Mouse (Mus musculus): Measurements from ENCODE around the gene Tekt3. TPM values are rescaled to one million over a fixed set of nuclear protein-coding genes. Genes with fewer than 3 reads are reported as not detected.
A peak's percentile ranks its signal among the peaks of the same experiment; 100 is the strongest.

Tekt3 gene
- polyA plus RNA-seq, 1 experiment = not detected

GRCm38 (mm10) chr11:63040002-63040661 lies 21.3 kb upstream of the Tekt3 start:
- H3K36me3 ChIP-seq (ENCODE audit: control insufficient read depth, insufficient read depth, low read length) = no peaks in the 10 kb centered on the region
- H3K4me1 ChIP-seq (ENCODE audit: control insufficient read depth, insufficient read depth, insufficient read length) = no peaks in the 10 kb centered on the region
- no peak overlapping the region for H3K4me3 ChIP-seq (ENCODE audit: extremely low read depth, insufficient read depth, insufficient read length)
- H3K27ac ChIP-seq (ENCODE audit: insufficient read depth, low read length) = no peak overlapping the region
- no peaks in the 10 kb centered on the region for H3K27me3 ChIP-seq (ENCODE audit: control insufficient read depth, insufficient read depth, low read length)
- TF ChIP-seq CTCF (IDR thresholded peaks at IDR 0.05; ENCODE audit: extremely low read depth, insufficient read depth, insufficient read length, insufficient replicate concordance) (no peak), POLR2A (IDR thresholded peaks at IDR 0.05; ENCODE audit: low read depth, low read length) (no peak)
- 85% methylated on average over 12 of the region's 12 CpGs for WGBS
- DNase-seq (ENCODE audit: low read depth in 1 of 2, low spot score in 2 of 2) = no peak

GRCm38 (mm10) chr11:63045771-63046170 lies 15.7 kb upstream of the Tekt3 start:
- no peak overlapping the region for H3K27ac ChIP-seq (ENCODE audit: insufficient read depth, low read length)
- no peak overlapping the region for H3K4me3 ChIP-seq (ENCODE audit: extremely low read depth, insufficient read depth, insufficient read length)
- no peaks in the 10 kb centered on the region for H3K36me3 ChIP-seq (ENCODE audit: control insufficient read depth, insufficient read depth, low read length)
- no peaks in the 10 kb centered on the region for H3K4me1 ChIP-seq (ENCODE audit: control insufficient read depth, insufficient read depth, insufficient read length)
- no peaks in the 10 kb centered on the region for H3K27me3 ChIP-seq (ENCODE audit: control insufficient read depth, insufficient read depth, low read length)
- WGBS = 80% methylated on average over 3 of the region's 3 CpGs
- no peak for TF ChIP-seq CTCF (IDR thresholded peaks at IDR 0.05; ENCODE audit: extremely low read depth, insufficient read depth, insufficient read length, insufficient replicate concordance)
- TF ChIP-seq POLR2A (IDR thresholded peaks at IDR 0.05; ENCODE audit: low read depth, low read length) = no peak
- DNase-seq (ENCODE audit: low read depth in 1 of 2, low spot score in 2 of 2) = no peak

DNA sequence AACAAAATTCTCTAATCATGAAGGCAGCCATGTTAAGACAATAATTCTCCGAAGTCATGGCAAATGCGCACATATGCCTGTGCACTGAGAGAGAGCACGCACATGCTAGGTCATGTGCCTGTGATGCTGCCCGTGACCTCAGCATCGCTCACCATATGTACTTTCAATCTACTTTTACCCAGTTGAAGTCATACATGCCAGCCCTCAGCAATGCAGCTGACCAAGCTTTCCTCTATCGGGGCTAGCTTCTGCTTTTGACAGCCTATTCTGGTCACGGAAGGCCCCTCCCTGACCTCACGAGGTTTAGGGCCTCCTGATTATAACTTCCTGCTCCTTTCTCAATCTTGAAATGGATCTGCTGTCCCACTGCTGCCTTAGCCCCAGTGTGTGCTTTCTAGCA lies 15.1 kb upstream of the Tekt3 start:
- Histone ChIP-seq H3K27me3 (ENCODE audit: control insufficient read depth, insufficient read depth, low read length) (no peaks in the 10 kb centered on the region), H3K4me3 (ENCODE audit: extremely low read depth, insufficient read depth, insufficient read length) (no peak overlapping the region), H3K27ac (ENCODE audit: insufficient read depth, low read length) (no peak overlapping the region), H3K4me1 (ENCODE audit: control insufficient read depth, insufficient read depth, insufficient read length) (no peaks in the 10 kb centered on the region), H3K36me3 (ENCODE audit: control insufficient read depth, insufficient read depth, low read length) (no peaks in the 10 kb centered on the region)
- DNase-seq (ENCODE audit: low read depth in 1 of 2, low spot score in 2 of 2) = peak; percentile 33 to 37
- no peak for TF ChIP-seq POLR2A (IDR thresholded peaks at IDR 0.05; ENCODE audit: low read depth, low read length)
- TF ChIP-seq CTCF (IDR thresholded peaks at IDR 0.05; ENCODE audit: extremely low read depth, insufficient read depth, insufficient read length, insufficient replicate concordance) = no peak
- WGBS = 32% methylated on average over 8 of the region's 8 CpGs

DNA sequence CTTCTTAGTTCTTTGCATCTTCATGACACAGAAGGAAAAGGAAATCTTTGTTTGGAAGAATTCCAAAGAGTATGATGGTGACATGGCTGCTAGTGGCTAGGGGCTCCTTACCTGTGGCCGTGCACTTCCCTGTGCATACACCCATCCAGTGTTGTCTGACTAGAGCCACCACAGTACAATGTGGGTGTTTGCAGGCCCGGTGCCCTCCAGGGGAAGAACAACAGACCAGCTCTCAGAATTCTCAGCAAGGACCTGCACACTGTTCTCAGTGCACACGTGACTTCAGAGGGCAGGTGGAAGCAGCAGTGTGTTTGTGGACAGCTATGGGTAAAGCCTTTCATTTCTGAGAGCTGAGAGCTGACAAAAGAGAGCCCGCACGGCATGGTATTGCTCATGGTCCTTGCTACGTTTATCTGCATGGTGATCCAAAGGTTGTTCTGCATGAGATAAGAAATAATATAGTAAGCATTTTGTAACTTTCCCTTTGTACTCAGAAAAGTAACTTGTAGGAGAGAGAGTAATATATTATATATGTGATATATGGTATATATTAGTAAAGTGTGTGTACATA lies 11.0 kb upstream of the Tekt3 start:
- H3K4me1 ChIP-seq (ENCODE audit: control insufficient read depth, insufficient read depth, insufficient read length) = no peaks in the 10 kb centered on the region
- no peak overlapping the region for H3K4me3 ChIP-seq (ENCODE audit: extremely low read depth, insufficient read depth, insufficient read length)
- H3K27me3 ChIP-seq (ENCODE audit: control insufficient read depth, insufficient read depth, low read length) = no peaks in the 10 kb centered on the region
- TF ChIP-seq POLR2A (IDR thresholded peaks at IDR 0.05; ENCODE audit: low read depth, low read length) (no peak), CTCF (IDR thresholded peaks at IDR 0.05; ENCODE audit: extremely low read depth, insufficient read depth, insufficient read length, insufficient replicate concordance) (no peak)
- no peaks in the 10 kb centered on the region for H3K36me3 ChIP-seq (ENCODE audit: control insufficient read depth, insufficient read depth, low read length)
- 89% methylated on average over 6 of the region's 6 CpGs for WGBS
- H3K27ac ChIP-seq (ENCODE audit: insufficient read depth, low read length) = no peak overlapping the region
- no peak for DNase-seq (ENCODE audit: low read depth in 1 of 2, low spot score in 2 of 2)

- Histone ChIP-seq H3K4me1 (ENCODE audit: control insufficient read depth, insufficient read depth, insufficient read length) (no peaks in the 10 kb centered on the region), H3K36me3 (ENCODE audit: control insufficient read depth, insufficient read depth, low read length) (no peaks in the 10 kb centered on the region), H3K27ac (ENCODE audit: insufficient read depth, low read length) (no peak overlapping the region), H3K4me3 (ENCODE audit: extremely low read depth, insufficient read depth, insufficient read length) (no peak overlapping the region), H3K27me3 (ENCODE audit: control insufficient read depth, insufficient read depth, low read length) (no peaks in the 10 kb centered on the region)
- peak in 1 of 2 experiments; percentile 27 for DNase-seq (ENCODE audit: low read depth in 1 of 2, low spot score in 2 of 2)
- 50% methylated on average over 7 of the region's 7 CpGs for WGBS
- TF ChIP-seq POLR2A (IDR thresholded peaks at IDR 0.05; ENCODE audit: low read depth, low read length) = no peak
Observed at GRCm38 (mm10) chr11:63051041-63051440, 10.4 kb upstream of the Tekt3 start.

- Histone ChIP-seq H3K27ac (ENCODE audit: insufficient read depth, low read length) (no peak overlapping the region), H3K36me3 (ENCODE audit: control insufficient read depth, insufficient read depth, low read length) (no peaks in the 10 kb centered on the region), H3K4me3 (ENCODE audit: extremely low read depth, insufficient read depth, insufficient read length) (no peak overlapping the region), H3K4me1 (ENCODE audit: control insufficient read depth, insufficient read depth, insufficient read length) (no peaks in the 10 kb centered on the region), H3K27me3 (ENCODE audit: control insufficient read depth, insufficient read depth, low read length) (no peaks in the 10 kb centered on the region)
- no peak for DNase-seq (ENCODE audit: low read depth in 1 of 2, low spot score in 2 of 2)
- 95% methylated on average over 10 of the region's 10 CpGs for WGBS
- TF ChIP-seq CTCF (IDR thresholded peaks at IDR 0.05; ENCODE audit: extremely low read depth, insufficient read depth, insufficient read length, insufficient replicate concordance) (no peak), POLR2A (IDR thresholded peaks at IDR 0.05; ENCODE audit: low read depth, low read length) (no peak)
Observed at GRCm38 (mm10) chr11:63051996-63052395, 9.5 kb upstream of the Tekt3 start.

GRCm38 (mm10) chr11:63055596-63055995 lies 5.9 kb upstream of the Tekt3 start:
- no peak for TF ChIP-seq CTCF (IDR thresholded peaks at IDR 0.05; ENCODE audit: extremely low read depth, insufficient read depth, insufficient read length, insufficient replicate concordance)
- TF ChIP-seq POLR2A (IDR thresholded peaks at IDR 0.05; ENCODE audit: low read depth, low read length) = no peak
- no peaks in the 10 kb centered on the region for H3K27me3 ChIP-seq (ENCODE audit: control insufficient read depth, insufficient read depth, low read length)
- WGBS = 91% methylated on average over 7 of the region's 7 CpGs
- H3K4me3 ChIP-seq (ENCODE audit: extremely low read depth, insufficient read depth, insufficient read length) = no peak overlapping the region
- no peak for DNase-seq (ENCODE audit: low read depth in 1 of 2, low spot score in 2 of 2)
- no peaks in the 10 kb centered on the region for H3K36me3 ChIP-seq (ENCODE audit: control insufficient read depth, insufficient read depth, low read length)
- no peaks in the 10 kb centered on the region for H3K4me1 ChIP-seq (ENCODE audit: control insufficient read depth, insufficient read depth, insufficient read length)
- H3K27ac ChIP-seq (ENCODE audit: insufficient read depth, low read length) = no peak overlapping the region
